Mouse (Mus musculus): ENCODE measurements around the gene Cenph.

- no peak for TF ChIP-seq CTCF (IDR thresholded peaks at IDR 0.05; ENCODE audit: low read depth)
- TF ChIP-seq EP300 (optimal IDR thresholded peaks at IDR 0.05), result no peak
These were observed 339 bp upstream of the Cenph start for GRCm38 (mm10) chr13:100776056-100776419.
